Mouse (Mus musculus): ENCODE measurements around the gene Fam118a. TPM values are rescaled to one million over a fixed set of nuclear protein-coding genes. Genes with fewer than 3 reads are reported as not detected.

Fam118a gene
- 1 to 10 TPM; 7.2 to 9.3 TPM for total RNA-seq (2023)

DNA sequence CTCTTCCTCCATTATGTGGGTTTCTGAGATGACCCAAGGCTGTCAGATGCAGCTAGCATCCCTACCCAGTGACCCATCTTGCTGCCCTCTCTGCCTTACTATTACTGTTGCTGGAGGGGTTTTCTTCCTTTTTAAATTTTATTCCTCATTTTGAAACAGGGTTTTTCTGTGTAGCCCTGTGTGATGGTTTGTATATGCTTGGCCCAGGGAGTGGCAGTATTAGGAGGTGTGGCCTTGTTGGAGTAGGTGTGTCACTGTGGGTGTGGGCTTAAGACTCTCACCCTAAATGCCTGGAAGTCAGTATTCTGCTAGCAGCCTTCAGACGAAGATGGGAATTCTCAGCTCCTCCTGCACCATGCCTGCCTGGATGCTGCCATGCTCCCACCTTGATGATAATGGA is at the start of gene Fam118a:
TSS of gene Fam118a (plus strand) at position 301 of the 400 bp plus-strand sequence.

DNA sequence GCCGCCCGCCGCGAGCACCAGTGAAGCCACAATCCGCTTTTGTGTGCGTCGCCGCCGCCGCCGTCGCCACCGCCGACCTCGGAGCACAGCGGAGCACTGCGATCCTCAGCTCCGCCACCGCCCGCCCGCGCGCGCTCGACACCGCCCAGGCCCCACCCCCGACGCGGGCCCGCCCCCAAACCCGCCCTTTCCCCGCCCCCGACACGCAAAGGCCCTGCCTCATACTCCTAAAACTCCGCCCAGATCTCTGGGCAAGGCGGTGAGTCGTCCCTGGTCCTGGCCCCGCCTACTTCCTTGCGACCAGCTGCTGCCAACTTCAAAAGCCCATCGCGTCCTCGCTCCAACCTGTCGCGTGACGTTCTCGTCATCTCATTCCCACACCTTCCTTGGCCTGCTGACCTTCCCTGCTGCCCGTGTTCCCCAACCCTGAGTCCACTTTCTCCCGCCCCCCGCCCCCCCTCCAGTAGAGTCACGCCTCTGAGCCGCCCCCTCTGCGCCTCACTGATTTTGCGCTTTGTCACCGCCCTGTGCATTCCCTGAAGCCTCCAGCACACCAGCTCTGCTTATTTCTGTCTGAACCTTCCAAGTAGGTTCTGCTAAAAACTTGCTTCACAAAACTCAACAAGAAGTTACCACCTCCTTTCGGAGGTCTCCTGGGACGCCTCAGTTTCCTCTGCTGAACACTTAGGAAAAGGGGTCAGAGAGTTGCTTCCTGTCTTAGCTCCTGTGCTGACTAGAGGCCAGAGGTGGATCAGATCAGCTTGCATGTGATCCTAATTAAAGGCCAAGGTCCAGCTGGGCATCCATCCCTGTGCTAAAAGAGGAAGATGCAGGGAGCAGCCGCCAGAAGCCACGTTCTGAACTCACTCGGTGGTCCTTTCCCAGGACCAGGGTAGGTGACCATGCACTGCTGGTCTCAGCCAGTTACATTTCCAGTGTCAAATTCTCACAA is 40.6 kb upstream of the Fam118a start, which contains the start of gene 5031439G07Rik:
TSS of gene 5031439G07Rik (minus strand) at position 678 of the 952 bp plus-strand sequence.

DNA sequence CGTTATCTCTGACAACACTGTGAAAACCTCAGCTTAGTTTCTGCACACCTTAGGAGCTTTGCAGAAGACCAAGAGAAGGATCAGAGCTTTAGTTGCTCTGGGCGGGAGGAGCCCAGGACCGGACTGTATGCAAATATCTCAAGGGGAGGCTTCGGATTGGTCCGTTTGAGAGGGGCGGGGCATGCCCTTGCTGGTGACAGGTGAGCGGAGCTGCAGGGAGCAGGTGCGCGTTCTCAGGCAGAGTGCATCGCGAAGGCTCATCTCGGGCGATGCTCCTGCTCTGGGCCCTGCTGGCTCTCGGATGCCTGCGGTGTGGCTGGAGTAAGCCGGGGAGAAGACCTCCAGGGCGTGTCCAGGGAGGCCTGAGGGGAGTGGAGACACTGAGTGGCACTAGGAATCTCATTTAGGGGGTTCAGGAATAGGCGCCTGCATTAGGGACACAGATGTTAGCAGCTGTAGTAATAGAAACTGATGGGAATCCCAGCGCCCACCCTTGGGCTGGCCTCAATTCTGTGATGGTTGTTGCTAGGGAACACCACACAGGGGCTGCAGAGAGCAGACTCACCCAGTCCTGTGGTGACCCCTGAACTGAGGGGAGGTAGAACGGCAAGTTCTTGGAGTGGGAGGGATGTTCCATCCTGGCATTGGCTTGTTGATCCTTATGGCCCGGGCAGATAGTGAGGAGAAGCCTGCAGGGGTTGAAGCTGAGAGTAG is 11.6 kb upstream of the Fam118a start, which contains the start of gene Upk3a:
TSS of gene Upk3a (plus strand) at position 191 of the 714 bp plus-strand sequence.

Other genes with a start within 250 kb of the Fam118a start
- 1 to 10 TPM; 1.0 to 1.1 TPM for gene Phf21b, start 172.9 kb upstream of the Fam118a start, total RNA-seq (2023)
- under 1 TPM; 0.20 TPM for gene Gm29666, start 108.9 kb upstream of the Fam118a start, total RNA-seq (2023)
- 10 to 100 TPM; 41.0 to 43.4 TPM for gene Nup50, start 105.5 kb upstream of the Fam118a start, total RNA-seq (2023)
- 10 to 100 TPM; 78.0 to 95.9 TPM for gene 5031439G07Rik, start 40.4 kb upstream of the Fam118a start, total RNA-seq (2023)
- not detected for gene Upk3a, start 11.8 kb upstream of the Fam118a start, total RNA-seq (2023)
- gene Smc1b, start 103.0 kb downstream of the Fam118a start, total RNA-seq (2023) = not detected
- not detected for gene Ribc2, start 103.1 kb downstream of the Fam118a start, total RNA-seq (2023)
- 1 to 10 TPM; 2.7 to 4.2 TPM for gene Fbln1, start 177.0 kb downstream of the Fam118a start, total RNA-seq (2023)

Measured in neutrophil, adult 59 days (primary cell).